Mouse (Mus musculus) left cerebral cortex, postnatal 10 days (tissue): ENCODE measurements around the gene Jmjd7. TPM values are rescaled to one million over a fixed set of nuclear protein-coding genes. Genes with fewer than 3 reads are reported as not detected.

Source experiments
- DNase-seq, 2 experiments: peaks; one replicate each; pipeline ENCODE4 v3.0.0; 2021 to 2022; ENCODE audit warnings: low spot score in 2 of 2, mixed read lengths in 1 of 2; ENCODE audit errors: extremely low spot score in 1 of 2
- intact Hi-C: fragments of 180-260 bp; cut with DNase I; formaldehyde crosslinking; loops from one replicate; pipeline ENCODE4 v1.15.1; 2025
- total RNA-seq, 2 experiments: library from RNA; stranded (reverse); gene quantifications; 2 replicates each; pipeline ENCODE4 v1.2.3; 2021

Gene Jmjd7
- 1 to 10 TPM; 5.6 to 6.2 TPM for total RNA-seq

GRCm38 (mm10) chr2:120026984-120027949, at the start of gene Jmjd7, which contains the start of gene Gm28042:
Jmjd7 (plus strand) TSS chr2:120027483.
Gm28042 (plus strand) TSS chr2:120027493.
- intact Hi-C loops = no loop called here
- DNase-seq = peak; percentile 85 to 97

- DNase-seq = no peak
- intact Hi-C loops = no loop called here
Observed at GRCm38 (mm10) chr2:119980343-119980986, 46.8 kb upstream of the Jmjd7 start.

- DNase-seq = no peak
- intact Hi-C loops = no loop called here
Observed at GRCm38 (mm10) chr2:119981631-119982030, 45.7 kb upstream of the Jmjd7 start.

- intact Hi-C loops = no loop called here
- DNase-seq = no peak
Observed at GRCm38 (mm10) chr2:119985871-119986270, 41.4 kb upstream of the Jmjd7 start.

GRCm38 (mm10) chr2:119986369-119986768, 40.9 kb upstream of the Jmjd7 start:
- no peak for DNase-seq
- intact Hi-C loops = no loop called here

GRCm38 (mm10) chr2:119987441-119987840, 39.8 kb upstream of the Jmjd7 start:
- intact Hi-C loops = no loop called here
- DNase-seq = no peak

- DNase-seq = no peak
- intact Hi-C loops = no loop called here
Observed at GRCm38 (mm10) chr2:119988952-119989351, 38.3 kb upstream of the Jmjd7 start.

- DNase-seq = no peak
- intact Hi-C loops = no loop called here
Observed at GRCm38 (mm10) chr2:119990881-119991280, 36.4 kb upstream of the Jmjd7 start.

GRCm38 (mm10) chr2:119992349-119992748, 34.9 kb upstream of the Jmjd7 start:
- DNase-seq = no peak
- intact Hi-C loops = no loop called here

- intact Hi-C loops = no loop called here
- DNase-seq = no peak
Observed at GRCm38 (mm10) chr2:119993515-119993914, 33.8 kb upstream of the Jmjd7 start.

- no peak for DNase-seq
- intact Hi-C loops = no loop called here
Observed at GRCm38 (mm10) chr2:119994839-119995238, 32.4 kb upstream of the Jmjd7 start.

- intact Hi-C loops = no loop called here
- DNase-seq = no peak
Observed at GRCm38 (mm10) chr2:119995391-119996281, 31.6 kb upstream of the Jmjd7 start.

GRCm38 (mm10) chr2:119997354-119997753, 29.9 kb upstream of the Jmjd7 start:
- intact Hi-C loops = no loop called here

GRCm38 (mm10) chr2:119999731-120000130, 27.6 kb upstream of the Jmjd7 start:
- no peak for DNase-seq
- intact Hi-C loops = no loop called here

More at GRCm38 (mm10) chr2:119997354-119997753, 29.9 kb upstream of the Jmjd7 start:
- no peak for DNase-seq

- DNase-seq = no peak
- intact Hi-C loops = no loop called here
Observed at GRCm38 (mm10) chr2:120000882-120001584, 26.2 kb upstream of the Jmjd7 start.

- intact Hi-C loops = no loop called here
Observed at GRCm38 (mm10) chr2:120001956-120002355, 25.3 kb upstream of the Jmjd7 start.

GRCm38 (mm10) chr2:120003970-120004369, 23.3 kb upstream of the Jmjd7 start:
- no peak for DNase-seq
- intact Hi-C loops = no loop called here

More at GRCm38 (mm10) chr2:120001956-120002355, 25.3 kb upstream of the Jmjd7 start:
- DNase-seq = no peak

- intact Hi-C loops = no loop called here
- no peak for DNase-seq
Observed at GRCm38 (mm10) chr2:120006696-120007095, 20.6 kb upstream of the Jmjd7 start.
